In the genomic region with DNA sequence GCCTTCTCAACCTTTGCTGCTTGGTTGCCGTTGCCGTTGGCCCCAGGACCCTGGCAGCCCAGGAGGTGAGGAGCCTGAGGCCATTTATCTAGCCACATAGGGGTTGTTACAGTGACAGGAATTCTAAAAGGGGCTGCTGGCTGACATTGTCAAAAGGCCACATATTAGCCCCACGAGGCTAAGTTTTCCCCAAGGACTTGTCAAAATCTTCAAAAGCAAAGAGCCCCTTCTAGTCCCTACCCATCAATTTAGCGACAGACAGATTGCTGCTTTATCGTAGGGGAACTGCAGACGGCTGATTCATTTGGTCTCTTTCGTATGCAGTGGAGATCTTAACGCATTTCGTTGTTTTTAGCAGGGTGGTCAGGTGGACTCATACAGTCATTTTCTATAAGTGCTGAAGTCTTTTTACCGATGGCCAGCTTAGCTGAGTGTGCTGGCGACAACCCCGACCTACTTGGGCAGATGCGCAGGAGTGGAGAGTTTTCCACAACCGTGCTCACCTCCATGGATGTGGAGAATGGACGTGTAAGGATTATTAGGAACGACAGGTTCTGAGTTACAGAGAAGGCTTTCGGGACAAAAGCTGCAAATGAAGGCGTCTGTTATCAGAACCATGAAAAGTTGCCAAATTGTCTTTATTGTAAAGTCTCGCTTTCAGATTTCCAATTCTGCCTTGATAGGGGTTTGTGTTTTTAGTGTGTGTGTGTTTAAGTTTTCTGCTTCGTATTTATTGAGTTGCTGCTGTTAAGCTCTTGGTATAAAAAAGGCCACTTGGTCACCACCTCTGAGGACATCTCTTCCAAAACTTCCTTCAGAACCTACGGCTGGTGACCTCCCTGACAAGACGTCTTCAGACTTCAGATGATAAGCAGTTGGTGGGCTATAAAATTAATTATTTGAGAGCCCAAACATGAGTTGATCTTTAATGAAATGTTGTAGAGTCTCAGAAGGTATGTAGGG, we compare ENCODE assay signal across 22 mouse cellular contexts.
DNase-seq lines count a peak whose midpoint lies in the region; ATAC-seq and TF ChIP-seq lines count a peak whose summit lies in the region.
"Had no signal": no experiment of that assay in that cellular context is flagged by ENCODE, and none has a peak within 500 bp of the region (broad histone marks: within the 10 kb centered on the region; RNA-seq: fewer than 3 reads in every experiment).

No protein-coding gene starts in this region.

- no peak for TF ChIP-seq EP300 in liver, postnatal 0 days (IDR thresholded peaks at IDR 0.05; ENCODE audit: low read depth)

- no peak for TF ChIP-seq CTCF in midbrain, postnatal 0 days (IDR thresholded peaks at IDR 0.05)
- no peak for TF ChIP-seq CTCF in liver, postnatal 0 days (IDR thresholded peaks at IDR 0.05; ENCODE audit: low read depth)

- no peaks in the 10 kb centered on the region for H3K4me1 ChIP-seq in forebrain, embryonic 11.5 days (replicated peaks; ENCODE audit: control insufficient read depth, insufficient read depth, low read length)
- no peaks in the 10 kb centered on the region for H3K4me1 ChIP-seq in forebrain, embryonic 15.5 days
- H3K4me1 ChIP-seq in heart, embryonic 10.5 days, result no peaks in the 10 kb centered on the region
- no peaks in the 10 kb centered on the region for H3K4me1 ChIP-seq in midbrain, embryonic 11.5 days (ENCODE audit: control insufficient read depth, insufficient read depth, low read length)
- no peaks in the 10 kb centered on the region for H3K4me1 ChIP-seq in midbrain, postnatal 0 days (ENCODE audit: insufficient read depth, low read length)
- no peaks in the 10 kb centered on the region for H3K4me1 ChIP-seq in liver, postnatal 0 days (ENCODE audit: insufficient read depth)

- H3K4me3 ChIP-seq in forebrain, embryonic 11.5 days (ENCODE audit: low read depth, low read length), result no peak overlapping the region
- no peak overlapping the region for H3K4me3 ChIP-seq in forebrain, embryonic 15.5 days
- no peak overlapping the region for H3K4me3 ChIP-seq in heart, embryonic 10.5 days
- H3K4me3 ChIP-seq in midbrain, embryonic 11.5 days (ENCODE audit: low read depth, low read length), result no peak overlapping the region
- no peak overlapping the region for H3K4me3 ChIP-seq in midbrain, postnatal 0 days (ENCODE audit: low read depth, low read length)
- H3K4me3 ChIP-seq in liver, postnatal 0 days (ENCODE audit: low read depth, low read length), result no peak overlapping the region

- no peak for ATAC-seq in forebrain, embryonic 11.5 days (replicated peaks; ENCODE audit: low FRiP score)
- ATAC-seq in forebrain, embryonic 15.5 days (replicated peaks), result no peak
- ATAC-seq in midbrain, embryonic 11.5 days (ENCODE audit: low FRiP score), result no peak
- no peak for ATAC-seq in midbrain, postnatal 0 days (ENCODE audit: low FRiP score)
- ATAC-seq in liver, postnatal 0 days, result no peak
- ATAC-seq: activated CD4-positive, CD25-positive, alpha-beta regulatory T cell, adult 4 months; Patski had no signal

- WGBS in forebrain, embryonic 11.5 days, result 84% methylated on average over 22 of the region's 22 CpGs
- WGBS in forebrain, embryonic 15.5 days, result 83% methylated on average over 22 of the region's 22 CpGs
- 75% methylated on average over 22 of the region's 22 CpGs for WGBS in heart, embryonic 10.5 days
- 88% methylated on average over 22 of the region's 22 CpGs for WGBS in midbrain, embryonic 11.5 days
- 77% methylated on average over 22 of the region's 22 CpGs for WGBS in midbrain, postnatal 0 days
- 78% methylated on average over 22 of the region's 22 CpGs for WGBS in liver, postnatal 0 days (ENCODE audit: insufficient replicate concordance)

- H3K9ac ChIP-seq in forebrain, embryonic 11.5 days (ENCODE audit: low read length), result no peak overlapping the region
- H3K9ac ChIP-seq in forebrain, embryonic 15.5 days (replicated peaks), result no peak overlapping the region
- no peak overlapping the region for H3K9ac ChIP-seq in midbrain, embryonic 11.5 days (ENCODE audit: low read length)
- no peak overlapping the region for H3K9ac ChIP-seq in midbrain, postnatal 0 days (replicated peaks; ENCODE audit: low read length, poor library complexity, severe bottlenecking)
- no peak overlapping the region for H3K9ac ChIP-seq in liver, postnatal 0 days (replicated peaks)

- H3K36me3 ChIP-seq in forebrain, embryonic 11.5 days (ENCODE audit: control insufficient read depth, insufficient read depth, low read length), result no peaks in the 10 kb centered on the region
- no peaks in the 10 kb centered on the region for H3K36me3 ChIP-seq in forebrain, embryonic 15.5 days
- no peaks in the 10 kb centered on the region for H3K36me3 ChIP-seq in heart, embryonic 10.5 days
- H3K36me3 ChIP-seq in midbrain, embryonic 11.5 days (ENCODE audit: control insufficient read depth, insufficient read depth, low read length), result no peaks in the 10 kb centered on the region
- no peaks in the 10 kb centered on the region for H3K36me3 ChIP-seq in midbrain, postnatal 0 days (ENCODE audit: insufficient read depth, low read length)
- H3K36me3 ChIP-seq in liver, postnatal 0 days (replicated peaks; ENCODE audit: insufficient read depth, low read length), result no peaks in the 10 kb centered on the region
- H3K36me3 ChIP-seq: G1E had no signal

- H3K9me3 ChIP-seq in forebrain, embryonic 11.5 days (ENCODE audit: control insufficient read depth, low read length), result no peaks in the 10 kb centered on the region
- no peaks in the 10 kb centered on the region for H3K9me3 ChIP-seq in forebrain, embryonic 15.5 days
- H3K9me3 ChIP-seq in heart, embryonic 10.5 days, result no peaks in the 10 kb centered on the region
- H3K9me3 ChIP-seq in midbrain, embryonic 11.5 days (ENCODE audit: control insufficient read depth, low read length), result no peaks in the 10 kb centered on the region
- no peaks in the 10 kb centered on the region for H3K9me3 ChIP-seq in midbrain, postnatal 0 days (ENCODE audit: low read length)
- no peaks in the 10 kb centered on the region for H3K9me3 ChIP-seq in liver, postnatal 0 days (ENCODE audit: low read length)
- H3K9me3 ChIP-seq: G1E had no signal

- H3K27me3 ChIP-seq in forebrain, embryonic 11.5 days (ENCODE audit: control insufficient read depth, insufficient read depth, low read length), result no peaks in the 10 kb centered on the region
- no peaks in the 10 kb centered on the region for H3K27me3 ChIP-seq in forebrain, embryonic 15.5 days
- no peaks in the 10 kb centered on the region for H3K27me3 ChIP-seq in heart, embryonic 10.5 days (ENCODE audit: insufficient read depth, poor library complexity, severe bottlenecking)
- H3K27me3 ChIP-seq in midbrain, embryonic 11.5 days (ENCODE audit: control insufficient read depth, insufficient read depth, low read length), result no peaks in the 10 kb centered on the region
- H3K27me3 ChIP-seq in midbrain, postnatal 0 days (ENCODE audit: insufficient read depth, low read length), result no peaks in the 10 kb centered on the region
- H3K27me3 ChIP-seq in liver, postnatal 0 days (ENCODE audit: insufficient read depth, low read length), result no peaks in the 10 kb centered on the region
- H3K27me3 ChIP-seq: CH12.LX had no signal

- DNase-seq in forebrain, embryonic 11.5 days (ENCODE audit: low spot score), result peak; percentile 31
- peak; percentile 30 for DNase-seq in heart, adult 11 months
- no peak for DNase-seq in heart, embryonic 10.5 days (ENCODE audit: low spot score)
- peak; percentile 59 for DNase-seq in midbrain, embryonic 11.5 days (ENCODE audit: low spot score, missing footprints)
- DNase-seq in midbrain, postnatal 0 days (ENCODE audit: low spot score), result no peak
- DNase-seq in 3T3-L1 (ENCODE audit: low read depth, low spot score), result peak; percentile 93
- DNase-seq in liver, postnatal 0 days, result no peak
- DNase-seq: adrenal gland, adult 2 months; adrenal gland, adult 8-10 months; adrenal gland, postnatal 10 days; adrenal gland, postnatal 14 days; adrenal gland, postnatal 25 days; adrenal gland, postnatal 36 days; B cell, adult 2 months; cerebellum, adult 11 months; cerebellum, adult 11-12 months; cerebellum, adult 18-20 months had no signal

- H3K27ac ChIP-seq in forebrain, embryonic 11.5 days (ENCODE audit: low read depth, low read length), result no peak overlapping the region
- no peak overlapping the region for H3K27ac ChIP-seq in forebrain, embryonic 15.5 days (replicated peaks)
- H3K27ac ChIP-seq in heart, embryonic 10.5 days, result no peak overlapping the region
- H3K27ac ChIP-seq in midbrain, embryonic 11.5 days (ENCODE audit: low read depth, low read length), result no peak overlapping the region
- no peak overlapping the region for H3K27ac ChIP-seq in midbrain, postnatal 0 days (ENCODE audit: low read depth, low read length)
- no peak overlapping the region for H3K27ac ChIP-seq in liver, postnatal 0 days (ENCODE audit: low read depth)

- no peak overlapping the region for H3K4me2 ChIP-seq in forebrain, embryonic 11.5 days (ENCODE audit: low read depth, low read length, severe bottlenecking)
- H3K4me2 ChIP-seq in forebrain, embryonic 15.5 days (replicated peaks), result no peak overlapping the region
- no peak overlapping the region for H3K4me2 ChIP-seq in midbrain, embryonic 11.5 days
- H3K4me2 ChIP-seq in midbrain, postnatal 0 days (ENCODE audit: low read depth, low read length, poor library complexity, severe bottlenecking), result no peak overlapping the region
- H3K4me2 ChIP-seq in liver, postnatal 0 days (ENCODE audit: low read depth, low read length), result no peak overlapping the region

Comparison
In these comparisons a context has a peak if more than half of its experiments do, and no peak if none do; other contexts are left out.
1. DNase-seq: peak in forebrain, embryonic 11.5 days (single experiment), heart, adult 11 months (single experiment), midbrain, embryonic 11.5 days (single experiment) and 3T3-L1 (single experiment); none in heart, embryonic 10.5 days (single experiment), midbrain, postnatal 0 days (single experiment) and liver, postnatal 0 days (single experiment).